Mouse (Mus musculus) testis, postnatal 10 days (tissue): ENCODE measurements around the gene Ins2.

Experiments used
- DNase-seq: peaks from one replicate; pipeline ENCODE4 v3.0.0; 2021; ENCODE audit warnings: low spot score

Ins2 gene

DNA sequence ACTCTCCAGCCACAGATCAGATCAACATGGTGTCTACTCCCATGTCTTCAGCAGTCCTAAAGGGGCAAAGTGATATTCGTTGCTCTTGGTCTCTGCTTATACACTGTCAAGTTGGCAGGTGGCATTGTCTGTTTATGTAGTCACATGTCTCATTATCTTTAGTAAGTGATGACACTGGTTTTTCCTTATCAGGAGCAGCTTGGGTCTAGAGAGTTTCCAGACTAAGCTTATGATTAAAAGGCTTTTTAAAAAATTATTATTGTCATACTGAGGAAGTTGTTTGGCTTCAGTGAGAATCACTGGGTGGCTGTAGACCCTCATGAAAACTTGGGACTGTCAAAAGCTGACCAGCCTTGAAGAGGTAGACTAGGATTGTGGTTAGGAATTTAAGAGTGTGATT, at the start of gene Ins2:
Gene Ins2 (minus strand): TSS at position 101 of the 400 bp plus-strand sequence.
- DNase-seq, result no peak

DNA sequence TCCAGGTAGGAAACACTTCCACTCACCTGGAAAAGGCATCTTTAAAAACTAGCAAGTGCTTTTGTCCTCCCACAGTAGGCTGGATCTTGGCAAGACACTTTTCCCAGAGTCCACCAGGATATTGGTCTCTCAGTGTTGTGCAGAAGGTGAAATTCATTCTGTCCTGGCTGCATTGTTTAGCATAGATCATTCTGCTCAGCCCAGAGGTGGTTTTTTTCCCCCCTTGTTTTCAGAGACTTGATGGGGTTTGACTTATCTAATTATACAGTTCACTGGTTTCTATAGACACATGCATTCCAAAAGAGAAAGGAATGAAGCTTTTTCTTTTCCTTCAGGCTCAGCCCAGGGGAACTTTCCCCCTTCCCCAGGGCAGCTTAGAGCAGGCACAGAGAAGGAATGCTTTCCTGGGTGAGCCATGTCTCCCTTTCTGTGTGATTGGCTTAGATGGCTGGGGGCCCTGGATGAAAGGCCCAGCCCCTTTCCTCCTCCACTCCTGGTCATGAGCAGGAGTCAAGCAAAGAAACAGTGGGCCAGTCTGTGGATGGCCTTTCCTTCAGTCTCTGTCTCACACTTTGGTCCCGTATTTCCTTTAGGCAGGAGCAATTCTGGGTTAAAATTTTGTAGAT, 49.6 kb upstream of the Ins2 start:
- no peak for DNase-seq

GRCm38 (mm10) chr7:142789667-142790066, 46.5 kb upstream of the Ins2 start:
- DNase-seq, result no peak

DNA sequence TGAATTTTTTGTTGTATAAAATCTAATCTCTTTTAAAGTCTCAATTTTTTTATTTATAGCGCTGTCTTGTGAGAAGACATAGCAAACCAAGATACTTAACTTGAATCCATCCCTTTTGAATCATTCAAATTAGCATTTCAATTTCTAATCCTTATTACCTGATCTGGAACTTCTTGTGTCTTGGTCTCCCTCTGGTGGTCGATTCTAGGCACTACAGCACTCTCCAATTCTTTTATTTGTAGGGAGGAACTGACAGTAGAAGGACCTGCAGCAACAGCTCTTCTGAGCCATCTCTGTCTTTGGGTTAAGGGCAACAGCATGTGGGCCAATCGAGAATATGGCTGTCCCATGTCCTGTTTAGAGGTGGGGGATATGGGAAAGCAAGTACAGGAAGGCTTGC, 5.4 kb downstream of the Ins2 start:
- no peak for DNase-seq

DNA sequence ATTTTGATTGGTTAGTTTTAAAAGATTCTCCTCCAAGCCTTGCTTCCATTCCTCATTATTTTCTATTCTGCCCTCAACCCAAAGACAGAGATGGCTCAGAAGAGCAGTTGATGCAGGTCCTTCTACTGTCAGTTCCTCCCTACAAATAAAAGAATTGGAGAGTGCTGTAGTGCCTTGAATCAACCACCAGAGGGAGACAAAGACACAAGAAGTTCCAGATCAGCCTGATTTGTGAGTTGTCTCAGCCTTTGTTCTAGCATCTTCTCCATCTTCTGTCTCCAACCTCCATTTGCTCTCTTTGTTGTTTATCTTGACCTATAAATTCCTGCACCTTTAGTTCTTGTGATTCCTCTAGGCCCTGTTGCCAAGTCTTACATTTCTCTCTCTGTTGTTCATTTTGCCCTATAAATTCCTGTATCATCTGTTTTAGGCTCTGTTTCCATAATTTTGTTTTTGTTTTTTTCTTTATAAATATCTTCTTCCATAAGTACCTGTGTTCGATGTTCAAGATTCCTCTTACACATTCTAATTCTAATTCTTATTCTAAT, 6.2 kb downstream of the Ins2 start:
- DNase-seq, result no peak

DNA sequence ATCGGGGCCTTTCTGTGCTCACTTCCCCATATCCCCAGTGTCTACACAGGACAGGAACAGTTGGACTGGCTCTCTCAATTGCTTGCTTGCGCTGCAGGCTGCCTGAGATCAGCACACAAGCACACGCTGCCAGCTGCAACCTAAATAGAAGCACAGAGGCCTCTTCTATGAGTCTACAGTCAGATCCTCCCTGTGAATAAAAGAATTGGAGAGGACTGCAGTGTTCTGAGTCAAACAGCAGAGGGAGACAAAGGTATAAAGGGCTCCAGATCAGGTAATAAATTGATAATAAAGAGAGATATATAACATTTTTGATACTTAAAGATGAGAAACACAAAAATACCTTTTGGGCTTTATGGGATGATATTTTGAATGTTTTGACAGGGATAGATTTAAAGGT, 17.2 kb downstream of the Ins2 start:
- no peak for DNase-seq

DNA sequence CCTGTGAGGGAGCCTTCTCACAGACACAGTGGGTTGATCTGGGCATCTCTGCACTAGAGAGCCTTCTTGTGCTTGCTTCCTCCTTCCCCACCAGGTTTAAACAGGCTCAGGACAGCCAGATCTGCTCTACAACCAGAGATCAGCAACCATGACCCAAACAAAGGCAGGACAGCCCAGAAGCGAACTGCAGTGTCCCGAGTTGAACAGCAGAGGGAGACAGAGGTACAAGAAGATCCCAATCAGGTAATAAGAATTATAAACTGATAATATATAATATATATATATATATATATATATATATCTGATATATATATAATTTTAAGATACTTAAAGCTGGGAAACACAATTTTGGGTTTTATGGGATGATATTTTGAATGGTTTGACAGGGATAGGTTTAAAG, 22.5 kb downstream of the Ins2 start:
- DNase-seq, result peak; percentile 41

- DNase-seq, result peak; percentile 53
Observed at GRCm38 (mm10) chr7:142714783-142715498, 28.2 kb downstream of the Ins2 start.

DNA sequence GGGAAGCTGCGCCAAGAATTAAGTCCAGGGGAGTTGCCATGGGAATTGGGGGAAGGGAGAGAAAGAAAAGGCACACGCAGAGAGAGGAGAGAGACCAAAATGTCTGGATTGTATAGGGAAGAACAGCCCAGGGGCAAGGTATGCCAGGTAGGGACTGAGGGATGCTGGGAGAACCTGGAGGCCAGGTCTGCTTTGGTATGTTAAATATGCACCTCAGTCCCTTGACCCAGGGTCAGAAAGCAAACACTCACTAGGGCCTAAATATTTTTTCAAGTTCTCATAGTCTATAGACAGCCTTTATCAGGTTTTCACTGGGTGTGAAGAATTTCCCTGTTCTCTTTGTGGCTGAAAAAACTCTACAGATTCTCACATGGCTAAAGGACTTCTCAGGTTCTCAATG, 36.3 kb downstream of the Ins2 start:
- DNase-seq, result no peak

DNA sequence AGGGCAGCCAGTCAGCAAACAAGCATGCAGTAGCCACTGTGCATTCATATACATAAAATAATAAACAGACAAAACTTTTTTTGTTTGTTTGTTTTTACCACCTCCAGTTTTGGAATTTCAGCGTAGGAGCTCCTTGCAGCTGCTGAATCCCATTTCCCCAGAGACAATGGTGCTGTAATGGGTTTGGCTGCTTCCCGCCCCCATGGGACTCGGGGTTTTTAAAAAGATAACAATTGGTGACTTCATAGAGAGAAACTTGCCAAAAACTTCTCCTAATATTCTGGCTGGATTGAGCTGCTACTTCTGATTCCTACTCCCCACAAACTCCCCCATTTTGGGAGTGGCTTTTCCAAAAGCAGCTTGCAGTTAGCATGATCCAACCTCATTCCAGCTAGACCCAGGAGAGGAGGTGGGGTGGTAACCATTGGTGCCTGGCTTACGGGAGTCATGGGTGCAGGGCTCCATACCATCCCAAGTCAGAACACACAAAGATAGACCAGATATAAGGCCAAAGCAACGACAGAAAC, 43.8 kb downstream of the Ins2 start:
- DNase-seq, result peak; percentile 40

DNA sequence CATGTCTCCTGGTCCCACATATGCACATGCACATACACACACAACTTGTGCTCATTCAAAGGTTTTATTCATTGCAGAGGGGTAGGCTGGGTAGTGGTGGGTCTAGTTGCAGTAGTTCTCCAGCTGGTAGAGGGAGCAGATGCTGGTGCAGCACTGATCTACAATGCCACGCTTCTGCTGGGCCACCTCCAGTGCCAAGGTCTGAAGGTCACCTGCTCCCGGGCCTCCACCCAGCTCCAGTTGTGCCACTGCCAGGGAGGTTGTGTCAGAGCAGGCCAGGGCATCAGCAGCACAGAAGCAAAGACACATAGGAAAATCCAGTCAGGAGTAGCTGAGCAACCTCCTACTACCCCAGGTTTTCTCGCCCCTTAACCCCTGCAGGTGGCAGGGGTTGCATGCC, 64.6 kb downstream of the Ins2 start:
- no peak for DNase-seq

GRCm38 (mm10) chr7:142675644-142676043, 67.5 kb downstream of the Ins2 start:
- DNase-seq, result peak; percentile 76

DNA sequence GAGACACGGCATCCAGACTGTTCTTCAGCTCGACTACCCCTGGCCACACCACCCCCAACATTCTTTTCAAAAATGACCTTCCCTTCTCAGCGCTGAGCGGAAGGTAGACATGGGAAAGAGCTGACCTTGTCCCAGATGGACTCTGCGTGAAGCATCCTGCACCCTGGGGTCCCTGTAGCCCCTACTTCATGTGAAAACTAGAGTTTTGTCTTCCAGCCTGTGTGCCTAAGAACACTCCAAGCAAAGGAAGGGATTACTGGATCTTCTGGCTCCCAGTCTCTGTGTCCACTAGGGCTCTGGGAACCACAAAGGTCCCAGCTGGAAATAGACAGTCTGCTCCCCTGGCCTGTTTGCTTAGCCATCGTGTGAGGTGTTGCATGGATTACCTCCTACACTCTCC, 68.0 kb downstream of the Ins2 start:
- DNase-seq, result peak; percentile 33

- DNase-seq, result peak; percentile 73
Observed at GRCm38 (mm10) chr7:142672120-142672519, 71.1 kb downstream of the Ins2 start.

DNA sequence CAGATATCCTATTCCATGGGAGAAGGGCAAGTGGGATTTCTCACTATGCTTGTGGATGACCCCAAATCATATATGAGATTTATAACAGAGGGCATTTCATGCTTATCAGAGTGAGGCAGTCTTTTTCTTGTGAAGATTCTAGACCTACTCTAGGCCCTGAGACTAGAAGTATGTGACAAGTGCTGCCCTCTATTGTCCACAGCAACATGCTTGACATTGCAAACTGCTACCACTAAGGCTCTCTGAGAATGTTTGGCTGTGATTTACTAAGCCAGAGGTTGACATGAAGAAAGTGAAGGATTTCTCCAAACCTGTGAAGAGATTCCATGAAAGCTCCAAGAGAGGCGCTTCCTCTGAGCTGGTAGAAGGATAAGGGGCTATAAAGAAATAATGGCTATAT, 72.1 kb downstream of the Ins2 start:
- no peak for DNase-seq

DNA sequence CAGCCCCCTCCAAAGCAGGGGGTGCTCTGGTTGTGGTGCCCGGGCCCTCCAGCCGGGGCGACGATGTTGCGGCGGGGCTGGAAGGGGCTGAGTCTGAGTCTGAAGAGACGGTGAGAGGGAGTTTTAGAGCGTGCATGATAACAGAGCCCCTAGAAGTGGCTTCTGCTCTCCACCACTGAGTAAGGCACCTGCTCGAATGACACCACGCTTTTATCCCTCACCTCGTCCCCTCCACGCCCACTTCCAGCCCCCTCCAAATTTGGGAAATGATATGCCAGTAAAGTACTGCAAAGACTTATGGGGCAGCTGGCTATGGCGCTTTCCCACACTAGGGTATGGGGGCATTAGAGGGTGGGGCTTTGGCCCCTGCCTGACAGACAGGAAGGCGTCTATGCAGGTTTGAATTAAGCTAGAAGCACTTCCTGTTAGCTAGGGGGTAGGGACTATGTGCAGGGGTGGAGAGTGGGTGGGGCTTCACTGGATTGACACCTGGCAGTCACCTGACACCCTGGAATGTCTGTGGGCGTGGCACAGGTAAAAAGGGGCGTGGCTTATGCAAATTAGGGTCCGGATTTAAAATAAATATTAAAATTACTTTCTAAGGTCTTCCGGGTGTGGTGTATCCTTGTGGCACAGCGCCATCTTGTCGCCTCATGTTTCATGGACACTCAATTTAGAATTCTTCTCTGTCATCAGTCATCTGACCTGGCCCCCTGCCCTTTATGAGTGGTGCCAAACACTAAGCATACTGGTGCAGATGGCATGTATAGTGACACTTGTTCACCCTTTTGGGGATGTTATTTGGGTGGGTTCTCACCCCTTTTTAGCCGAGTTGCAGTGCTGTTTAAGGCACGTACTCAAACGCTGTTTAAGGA, 73.2 kb downstream of the Ins2 start, which contains the start of gene Gm49394:
Gene Gm49394 (minus strand): TSS at position 192 of the 875 bp plus-strand sequence.
- peak; percentile 63 for DNase-seq

- DNase-seq, result no peak
Observed at GRCm38 (mm10) chr7:142668328-142668727, 74.9 kb downstream of the Ins2 start.

DNA sequence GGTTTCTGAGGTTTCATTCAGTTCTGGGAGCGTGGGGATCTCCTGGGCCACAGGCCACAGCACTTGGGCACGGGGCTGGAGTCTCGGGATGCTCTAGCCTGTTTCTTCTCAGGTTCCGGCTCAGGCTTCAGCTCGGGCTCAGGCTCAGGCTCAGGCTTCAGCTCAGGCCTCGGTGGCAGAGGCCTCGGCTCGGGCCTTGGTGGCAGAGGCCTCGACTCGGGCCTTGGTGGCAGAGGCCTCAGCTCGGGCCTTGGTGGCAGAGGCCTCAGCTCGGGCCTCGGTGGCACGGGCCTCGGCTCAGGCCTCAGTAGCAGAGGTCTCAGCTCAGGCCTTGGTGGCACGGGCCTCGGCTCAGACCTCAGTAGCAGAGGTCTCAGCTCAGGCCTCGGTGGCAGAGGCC, 75.7 kb downstream of the Ins2 start:
- no peak for DNase-seq

- DNase-seq, result no peak
Observed at GRCm38 (mm10) chr7:142666659-142667058, 76.5 kb downstream of the Ins2 start, which contains the start of gene Igf2. Igf2 (minus strand) TSS chr7:142666816.

- DNase-seq, result no peak
Observed at GRCm38 (mm10) chr7:142666109-142666508, 77.1 kb downstream of the Ins2 start.

- DNase-seq, result no peak
Observed at GRCm38 (mm10) chr7:142665364-142665763, 77.8 kb downstream of the Ins2 start.

DNA sequence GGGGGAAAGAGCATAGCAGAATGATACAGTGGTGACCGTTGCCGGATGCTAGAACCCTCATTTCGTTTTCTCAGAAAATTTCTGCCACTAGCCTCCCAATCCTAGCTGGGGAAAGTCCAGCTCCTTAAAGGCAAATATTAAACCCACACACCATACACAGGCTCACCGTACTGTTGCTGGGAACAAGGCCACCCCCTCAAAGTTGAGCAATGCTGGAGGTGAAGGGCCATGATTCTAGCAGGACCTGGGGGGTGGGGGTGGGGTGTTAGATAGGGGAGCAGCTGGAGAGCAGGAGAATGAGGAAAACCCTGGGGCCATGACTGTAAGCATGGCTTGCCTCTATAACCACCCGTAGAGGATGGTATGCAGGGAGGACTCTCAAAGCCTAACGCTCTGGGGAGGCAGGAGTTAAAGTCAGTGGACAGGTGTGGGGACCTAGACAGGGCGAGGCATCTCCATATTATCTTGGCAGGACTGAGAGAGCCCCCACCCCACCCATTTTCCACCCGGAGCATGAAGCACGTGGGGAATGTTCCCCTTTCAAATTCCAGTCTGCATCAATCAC, 78.6 kb downstream of the Ins2 start:
- DNase-seq, result no peak
